Mouse (Mus musculus): ENCODE results near the gene Pyroxd2. TPM values are rescaled to one million over a fixed set of nuclear protein-coding genes. Genes with fewer than 3 reads are reported as not detected.
A peak's percentile ranks its signal among the peaks of the same experiment; 100 is the strongest.

Pyroxd2 gene
- total RNA-seq, 2 experiments from 2014 or later, result 3.3 to 4.2 TPM

- DNase-seq (ENCODE audit: low spot score in 2 of 2), result no peak
Observed at GRCm38 (mm10) chr19:42745869-42746224, 6.7 kb downstream of the Pyroxd2 start.

GRCm38 (mm10) chr19:42745084-42745868, 7.3 kb downstream of the Pyroxd2 start:
- DNase-seq (ENCODE audit: low spot score in 2 of 2), result no peak

- peak; percentile 68 to 75 for DNase-seq (ENCODE audit: low spot score in 2 of 2)
Observed at GRCm38 (mm10) chr19:42744162-42744586, 8.4 kb downstream of the Pyroxd2 start.

DNA sequence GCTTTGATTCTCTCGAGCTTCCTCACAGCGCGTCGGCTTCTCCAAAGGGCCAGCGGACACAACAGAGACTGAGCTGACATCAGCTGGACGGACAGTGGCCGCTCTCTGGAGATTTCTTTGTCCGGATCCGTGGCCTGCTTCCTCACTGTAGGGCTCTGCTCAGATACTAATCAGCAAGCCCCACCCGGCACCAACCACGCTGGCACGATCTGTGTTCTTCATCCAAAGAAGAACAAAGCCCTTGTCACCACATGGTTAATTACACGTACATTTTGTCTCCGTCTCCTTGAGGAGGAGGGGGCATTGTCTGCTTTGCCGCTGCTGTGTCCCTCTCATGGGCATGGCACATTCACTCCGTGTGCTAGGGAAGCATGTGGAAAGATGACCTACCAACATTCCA, 9.3 kb downstream of the Pyroxd2 start:
- no peak for DNase-seq (ENCODE audit: low spot score in 2 of 2)

- DNase-seq (ENCODE audit: low spot score in 2 of 2), result no peak
Observed at GRCm38 (mm10) chr19:42741884-42742283, 10.7 kb downstream of the Pyroxd2 start.

DNA sequence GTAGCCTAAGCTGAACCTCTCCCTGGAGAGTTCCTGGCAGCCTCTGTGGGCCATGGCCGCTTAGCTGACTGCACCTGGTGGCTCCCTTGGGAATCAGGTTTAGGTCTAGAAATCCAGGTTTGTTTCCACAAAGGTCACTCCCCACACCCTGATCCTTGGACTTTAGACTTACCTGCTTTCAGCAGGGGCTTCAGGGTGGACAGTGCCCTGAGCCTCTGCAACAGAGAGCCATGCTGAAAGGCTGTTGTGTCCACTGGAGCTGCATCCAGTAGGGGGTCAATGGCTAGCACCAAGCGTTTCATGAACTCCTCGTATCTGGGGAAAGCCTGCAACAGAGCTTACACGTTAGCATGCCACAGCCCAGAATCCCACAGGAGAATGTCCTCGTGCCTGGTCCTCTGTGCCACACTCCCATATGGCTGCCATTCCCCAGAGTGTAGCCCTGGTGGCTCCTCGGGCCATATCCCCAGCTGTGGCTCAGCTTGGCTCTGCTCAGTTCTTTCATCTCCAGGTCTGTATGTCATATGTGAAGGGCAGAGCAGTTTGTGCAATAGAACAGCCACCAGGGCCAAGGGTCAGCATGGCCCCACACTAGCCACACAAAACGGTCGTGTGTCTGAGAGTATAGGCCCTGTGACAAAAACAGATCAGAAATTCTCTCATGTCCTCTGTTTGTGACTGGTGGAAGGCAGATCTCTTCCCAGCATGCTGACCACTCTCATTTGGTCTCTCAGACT, 12.2 kb downstream of the Pyroxd2 start:
- DNase-seq (ENCODE audit: low spot score in 2 of 2), result no peak

- DNase-seq (ENCODE audit: low spot score in 2 of 2), result no peak
Observed at GRCm38 (mm10) chr19:42739734-42740133, 12.8 kb downstream of the Pyroxd2 start.

- DNase-seq (ENCODE audit: low spot score in 2 of 2), result no peak
Observed at GRCm38 (mm10) chr19:42737753-42738152, 14.8 kb downstream of the Pyroxd2 start.

- DNase-seq (ENCODE audit: low spot score in 2 of 2), result no peak
Observed at GRCm38 (mm10) chr19:42734982-42735381, 17.6 kb downstream of the Pyroxd2 start.

DNA sequence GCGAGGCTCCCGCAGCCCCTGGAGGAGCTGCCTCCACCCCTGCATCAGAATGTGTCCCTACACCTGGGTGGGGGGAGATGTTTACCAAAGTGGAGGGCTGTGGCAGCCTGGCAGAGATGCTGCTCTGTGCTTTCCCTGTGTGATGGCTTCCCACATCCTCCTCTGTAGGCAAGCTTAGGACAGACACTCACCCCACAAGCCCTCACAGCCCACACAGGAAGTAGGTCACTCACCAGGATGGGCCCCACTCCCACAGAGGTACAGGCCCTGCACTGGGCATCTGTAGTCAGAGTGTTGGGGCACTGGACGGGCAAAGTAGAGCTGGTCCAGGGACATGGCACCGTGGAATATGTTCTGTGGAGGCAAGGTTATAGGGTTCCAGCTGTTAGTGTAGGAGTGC, 25.2 kb downstream of the Pyroxd2 start:
- no peak for DNase-seq (ENCODE audit: low spot score in 2 of 2)

GRCm38 (mm10) chr19:42726766-42727165, 25.8 kb downstream of the Pyroxd2 start:
- no peak for DNase-seq (ENCODE audit: low spot score in 2 of 2)

DNA sequence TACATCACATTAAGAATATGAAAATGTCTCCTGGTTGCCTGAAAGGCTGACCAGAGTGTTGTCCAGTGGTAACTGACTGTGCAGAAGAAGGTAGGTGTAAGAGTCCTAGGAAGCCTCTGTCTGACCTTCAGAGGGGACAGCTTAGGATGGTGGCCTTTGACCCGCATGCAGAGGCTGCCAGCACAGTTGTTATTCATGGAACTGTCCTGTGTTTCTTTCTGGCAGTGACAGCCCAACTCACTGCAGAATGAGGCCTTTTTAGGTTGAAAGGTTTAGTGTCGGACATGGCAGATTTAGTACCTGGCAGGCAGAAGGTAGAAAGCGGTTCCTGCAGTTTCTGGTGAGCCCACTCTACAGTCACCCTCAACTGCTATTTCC, 26.6 kb downstream of the Pyroxd2 start:
- no peak for DNase-seq (ENCODE audit: low spot score in 2 of 2)

DNA sequence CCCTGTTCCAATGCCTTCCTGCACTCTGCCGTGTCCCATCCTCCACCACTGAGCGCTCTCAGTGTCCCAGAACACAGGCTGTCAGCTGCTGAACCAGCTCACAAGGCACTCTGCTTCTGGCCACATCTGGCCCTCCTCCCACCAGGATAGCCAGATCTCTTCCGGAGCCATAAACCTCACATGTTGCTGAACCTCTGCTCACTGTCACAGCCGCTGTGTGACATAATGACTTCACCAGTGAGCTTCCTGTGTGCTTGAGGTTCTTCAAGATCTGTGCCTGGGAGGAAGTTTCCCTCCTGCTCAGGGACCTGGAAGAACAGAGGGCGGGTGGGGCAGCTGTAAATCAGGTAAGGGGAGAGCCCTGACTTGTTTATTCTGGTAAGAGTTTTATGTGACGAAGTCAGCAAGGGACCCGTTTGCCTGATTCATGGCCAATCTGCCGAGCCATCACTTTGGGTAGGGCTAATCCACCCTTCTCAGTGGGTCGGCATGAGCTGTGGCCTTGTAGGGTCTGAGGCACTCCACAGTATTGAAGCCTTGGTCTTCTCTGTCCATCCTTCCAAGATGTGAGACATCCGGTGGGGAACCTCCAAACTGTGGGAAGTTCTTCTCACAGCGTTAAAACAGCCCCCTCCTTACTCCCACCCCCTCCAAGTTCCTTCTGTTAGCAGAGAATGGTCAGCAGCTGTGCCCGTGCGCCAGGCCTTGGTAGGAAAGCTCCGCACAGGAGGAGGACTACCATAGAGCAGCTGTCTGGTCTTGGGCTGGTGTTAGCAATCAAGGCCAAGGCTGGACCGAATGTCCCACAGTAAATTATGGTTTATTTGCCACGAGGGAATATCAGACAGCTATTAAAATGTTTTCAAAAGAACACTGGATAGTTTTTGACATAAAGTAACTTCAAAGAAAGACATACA, 27.3 kb downstream of the Pyroxd2 start:
- no peak for DNase-seq (ENCODE audit: low spot score in 2 of 2)

DNA sequence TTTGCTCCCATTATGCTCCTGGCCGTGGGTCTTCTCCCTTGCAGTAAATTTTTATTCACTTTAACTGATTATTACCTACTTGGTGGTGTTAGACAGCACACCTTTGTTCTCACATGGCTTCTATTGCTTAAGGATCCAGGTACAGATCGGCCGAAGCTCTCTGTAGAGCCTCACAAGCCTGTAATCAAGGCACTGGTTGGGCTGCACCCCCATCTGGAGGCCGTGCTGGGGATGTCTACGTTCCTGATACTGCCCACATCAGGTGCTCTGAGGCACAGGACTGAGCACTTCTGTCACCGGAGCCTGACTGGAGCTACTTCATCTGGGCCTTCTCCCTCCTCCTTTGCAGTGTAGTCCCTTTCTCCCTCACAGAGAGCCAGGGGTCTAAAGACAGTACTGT, 29.3 kb downstream of the Pyroxd2 start:
- no peak for DNase-seq (ENCODE audit: low spot score in 2 of 2)

- no peak for DNase-seq (ENCODE audit: low spot score in 2 of 2)
Observed at GRCm38 (mm10) chr19:42722500-42722899, 30.1 kb downstream of the Pyroxd2 start.

DNA sequence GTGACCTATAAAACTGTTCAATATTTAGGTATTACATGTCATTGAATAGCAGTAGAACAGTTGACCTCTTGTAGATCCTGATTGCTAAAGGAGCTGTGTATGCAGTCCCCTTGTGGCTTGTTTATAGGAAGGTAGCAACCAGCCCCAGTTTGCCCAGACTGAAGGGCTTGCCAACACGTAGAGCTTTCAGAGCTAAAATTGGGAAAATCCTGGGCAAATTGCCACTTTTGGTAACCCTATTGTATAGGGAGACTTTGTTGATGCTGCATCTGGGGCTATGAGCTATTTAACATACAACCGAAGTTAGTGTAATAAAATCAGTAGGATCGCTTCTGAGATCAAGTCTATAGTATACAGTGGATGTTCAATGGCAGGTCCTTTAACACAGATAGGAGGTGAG, 34.5 kb downstream of the Pyroxd2 start:
- DNase-seq (ENCODE audit: low spot score in 2 of 2), result no peak

GRCm38 (mm10) chr19:42717668-42718067, 34.9 kb downstream of the Pyroxd2 start:
- DNase-seq (ENCODE audit: low spot score in 2 of 2), result no peak

GRCm38 (mm10) chr19:42716507-42716906, 36.1 kb downstream of the Pyroxd2 start:
- peak in 1 of 2 experiments; percentile 39 for DNase-seq (ENCODE audit: low spot score in 2 of 2)

- no peak for DNase-seq (ENCODE audit: low spot score in 2 of 2)
Observed at GRCm38 (mm10) chr19:42713770-42714169, 38.8 kb downstream of the Pyroxd2 start.

GRCm38 (mm10) chr19:42699426-42699825, 53.1 kb downstream of the Pyroxd2 start:
- DNase-seq (ENCODE audit: low spot score in 2 of 2), result peak in 1 of 2 experiments; percentile 13

- no peak for DNase-seq (ENCODE audit: low spot score in 2 of 2)
Observed at GRCm38 (mm10) chr19:42698576-42698975, 54.0 kb downstream of the Pyroxd2 start.

DNA sequence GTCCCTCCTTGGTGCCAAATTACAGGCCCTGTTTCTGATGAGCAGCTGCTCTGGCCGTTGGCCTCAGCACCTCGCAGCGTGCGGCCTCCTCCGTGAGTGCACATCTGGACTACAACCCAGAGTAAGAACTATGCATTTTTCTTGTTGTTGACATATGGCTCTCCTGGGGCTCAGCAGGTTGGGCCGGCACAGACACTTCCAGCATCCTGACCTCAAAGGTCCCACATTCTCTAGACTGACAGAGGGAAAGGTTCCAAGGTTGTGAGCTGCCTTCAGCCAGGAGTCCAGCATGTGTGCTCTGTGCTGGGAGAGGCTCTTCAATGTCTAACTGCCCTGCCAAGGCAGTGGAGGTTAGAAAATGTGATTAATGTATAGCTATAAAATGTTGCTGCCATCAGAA, 55.2 kb downstream of the Pyroxd2 start:
- no peak for DNase-seq (ENCODE audit: low spot score in 2 of 2)

All from layer of hippocampus, postnatal 10 days (tissue).